Mouse (Mus musculus): ENCODE results near the gene Ubr4. TPM values are rescaled to one million over a fixed set of nuclear protein-coding genes. Genes with fewer than 3 reads are reported as not detected.

The Ubr4 gene
- polyA plus RNA-seq, 1 experiment from 2014 or later = 59.4 TPM

DNA sequence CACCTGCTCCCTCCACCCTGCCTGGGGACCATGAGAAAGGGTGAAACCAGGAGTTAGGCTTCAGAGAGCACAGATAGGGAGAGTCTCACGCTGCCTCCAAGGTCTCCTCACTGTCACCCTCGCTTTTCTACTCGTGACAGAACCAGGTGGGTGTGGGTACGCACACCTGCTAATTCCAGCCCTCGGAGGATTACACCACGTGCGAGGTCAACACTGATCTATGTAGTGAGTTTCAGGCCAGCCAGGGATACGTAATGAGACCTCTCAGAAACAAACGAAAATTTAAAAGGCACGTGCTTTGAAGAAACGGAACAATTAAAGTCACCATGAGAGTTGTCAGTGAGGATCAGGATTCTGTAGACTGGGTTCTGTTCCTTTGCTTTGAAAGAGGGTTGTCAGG is 34.0 kb upstream of the Ubr4 start:
- WGBS = 89% methylated on average over 11 of the region's 11 CpGs
- H3K4me1 ChIP-seq (replicated peaks; ENCODE audit: control insufficient read depth, insufficient read depth, low read length) = no peaks in the 10 kb centered on the region
- H3K27me3 ChIP-seq (ENCODE audit: control insufficient read depth, insufficient read depth, low read depth, low read length) = no peaks in the 10 kb centered on the region
- H3K9me3 ChIP-seq (ENCODE audit: control insufficient read depth, low read length) = no peaks in the 10 kb centered on the region
- no peak overlapping the region for H3K4me3 ChIP-seq (ENCODE audit: low read length)
- no peak overlapping the region for H3K4me2 ChIP-seq (ENCODE audit: low read depth, low read length)
- no peak for ATAC-seq (ENCODE audit: low read depth)
- H3K9ac ChIP-seq (ENCODE audit: low read length) = no peak overlapping the region
- peaks cover 10% of the 10 kb centered on the region; the same call in 1 of the 2 replicates for H3K36me3 ChIP-seq (ENCODE audit: control insufficient read depth, insufficient read depth, low read length)
- no peak overlapping the region for H3K27ac ChIP-seq (ENCODE audit: low read length)

DNA sequence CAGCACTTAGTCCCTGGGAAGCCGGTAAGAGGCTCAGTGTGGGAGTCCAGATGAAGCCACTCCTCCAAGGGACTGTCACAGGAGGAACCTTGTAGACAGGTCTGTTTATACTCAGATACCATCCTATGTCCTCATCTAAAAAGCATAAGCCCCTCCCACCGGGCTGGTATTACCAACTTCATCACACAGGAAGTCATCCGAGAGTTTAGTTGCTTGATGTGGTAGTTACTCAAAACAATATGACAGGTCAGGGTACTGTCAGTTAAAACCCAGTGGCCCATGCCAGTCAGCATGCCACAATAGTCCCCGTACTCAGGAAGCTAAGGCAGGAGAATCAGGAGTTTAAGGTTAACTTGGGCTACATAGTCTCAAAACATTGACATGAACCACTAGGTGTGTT is 32.7 kb upstream of the Ubr4 start:
- Histone ChIP-seq H3K4me2 (ENCODE audit: low read depth, low read length) (no peak overlapping the region), H3K4me3 (ENCODE audit: low read length) (no peak overlapping the region)

GRCm38 (mm10) chr4:139330605-139331004 is 21.8 kb upstream of the Ubr4 start:
- Histone ChIP-seq H3K4me3 (ENCODE audit: low read length) (peak overlapping the region; percentile 41), H3K9me3 (ENCODE audit: control insufficient read depth, low read length) (no peaks in the 10 kb centered on the region), H3K27me3 (ENCODE audit: control insufficient read depth, insufficient read depth, low read depth, low read length) (no peaks in the 10 kb centered on the region; the same call in 1 of the 2 replicates), H3K4me2 (ENCODE audit: low read depth, low read length) (peak overlapping the region; percentile 53), H3K36me3 (ENCODE audit: control insufficient read depth, insufficient read depth, low read length) (no peaks in the 10 kb centered on the region), H3K27ac (ENCODE audit: low read length) (no peak overlapping the region), H3K9ac (ENCODE audit: low read length) (0 out of 2 replicates have a peak overlapping the region, but pooled peaks have one; percentile 40), H3K4me1 (replicated peaks; ENCODE audit: control insufficient read depth, insufficient read depth, low read length) (no peaks in the 10 kb centered on the region)
- peak; percentile 90 for ATAC-seq (ENCODE audit: low read depth)
- 8% methylated on average over 10 of the region's 10 CpGs for WGBS

More for the DNA sequence above, 32.7 kb upstream of the Ubr4 start:
- Histone ChIP-seq H3K27me3 (ENCODE audit: control insufficient read depth, insufficient read depth, low read depth, low read length) (no peaks in the 10 kb centered on the region), H3K27ac (ENCODE audit: low read length) (no peak overlapping the region), H3K9me3 (ENCODE audit: control insufficient read depth, low read length) (no peaks in the 10 kb centered on the region), H3K9ac (ENCODE audit: low read length) (no peak overlapping the region), H3K4me1 (replicated peaks; ENCODE audit: control insufficient read depth, insufficient read depth, low read length) (no peaks in the 10 kb centered on the region), H3K36me3 (ENCODE audit: control insufficient read depth, insufficient read depth, low read length) (peaks cover 9% of the 10 kb centered on the region; the same call in 1 of the 2 replicates)
- 88% methylated on average over 4 of the region's 4 CpGs for WGBS
- no peak for ATAC-seq (ENCODE audit: low read depth)

DNA sequence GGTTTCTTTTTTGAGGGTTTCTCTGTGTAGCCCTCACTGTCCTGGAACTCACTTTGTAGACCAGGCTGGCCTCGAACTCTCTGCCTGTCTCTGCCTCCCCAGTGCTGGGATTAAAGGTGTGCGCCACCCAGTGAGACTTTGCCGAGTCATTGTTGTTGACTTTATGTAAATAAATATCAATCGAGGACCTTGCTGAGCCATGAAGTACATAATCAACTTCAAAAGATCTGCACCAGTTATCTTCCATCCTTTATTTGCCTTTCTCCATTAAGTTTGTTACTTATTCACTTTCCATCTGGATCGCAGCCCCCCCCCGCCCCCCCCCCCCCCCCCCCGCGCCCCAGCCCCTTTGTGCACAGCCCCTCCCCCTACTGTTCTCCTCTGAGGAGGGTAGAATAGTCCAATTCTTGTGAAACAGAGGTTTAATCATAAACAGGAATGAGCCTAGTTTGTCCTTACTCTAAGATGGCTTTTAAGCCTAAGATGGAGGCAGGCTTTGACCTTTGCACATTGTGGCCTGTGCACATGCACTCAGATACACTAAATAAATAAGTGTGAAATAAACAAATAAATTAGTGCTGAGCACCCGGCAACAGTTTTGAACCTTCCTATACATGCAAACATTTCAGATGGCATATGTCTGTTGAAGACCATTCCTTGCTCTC is 17.6 kb upstream of the Ubr4 start:
- H3K27ac ChIP-seq (ENCODE audit: low read length) = no peak overlapping the region
- H3K27me3 ChIP-seq (ENCODE audit: control insufficient read depth, insufficient read depth, low read depth, low read length) = peaks cover 10% of the 10 kb centered on the region; the same call in 1 of the 2 replicates
- WGBS = 33% methylated on average over 7 of the region's 9 CpGs
- H3K4me2 ChIP-seq (ENCODE audit: low read depth, low read length) = no peak overlapping the region
- H3K9ac ChIP-seq (ENCODE audit: low read length) = no peak overlapping the region
- no peaks in the 10 kb centered on the region for H3K36me3 ChIP-seq (ENCODE audit: control insufficient read depth, insufficient read depth, low read length)
- no peak overlapping the region for H3K4me3 ChIP-seq (ENCODE audit: low read length)
- no peak for ATAC-seq (ENCODE audit: low read depth)
- H3K4me1 ChIP-seq (replicated peaks; ENCODE audit: control insufficient read depth, insufficient read depth, low read length) = no peaks in the 10 kb centered on the region; the same call in 1 of the 2 replicates
- no peaks in the 10 kb centered on the region for H3K9me3 ChIP-seq (ENCODE audit: control insufficient read depth, low read length)

DNA sequence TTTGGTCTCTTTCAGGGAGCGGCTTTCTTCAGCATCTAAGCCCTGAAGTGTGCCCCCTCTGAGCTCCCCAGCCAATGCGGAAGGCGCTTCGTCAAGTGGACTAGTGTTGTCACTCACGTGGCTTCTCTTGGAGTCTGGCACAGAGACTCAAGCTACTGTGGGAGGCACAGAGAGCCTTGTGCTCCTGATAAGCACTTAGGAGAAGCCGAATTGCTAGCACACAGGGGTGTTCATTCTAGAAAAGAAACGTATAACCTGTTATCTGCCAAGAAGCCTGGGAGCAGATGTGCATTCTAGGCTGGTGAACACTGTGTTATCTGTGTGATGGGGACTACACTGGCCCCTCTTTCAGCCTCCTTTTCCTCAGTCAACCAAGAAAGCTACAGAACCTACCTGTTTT is 16.9 kb upstream of the Ubr4 start:
- 30% methylated on average over 7 of the region's 7 CpGs for whole genome bisulfite sequencing
- Histone ChIP-seq H3K4me3 (ENCODE audit: low read length) (no peak overlapping the region), H3K4me2 (ENCODE audit: low read depth, low read length) (no peak overlapping the region), H3K36me3 (ENCODE audit: control insufficient read depth, insufficient read depth, low read length) (no peaks in the 10 kb centered on the region), H3K9me3 (ENCODE audit: control insufficient read depth, low read length) (no peaks in the 10 kb centered on the region), H3K27ac (ENCODE audit: low read length) (no peak overlapping the region), H3K9ac (ENCODE audit: low read length) (no peak overlapping the region), H3K4me1 (replicated peaks; ENCODE audit: control insufficient read depth, insufficient read depth, low read length) (no peaks in the 10 kb centered on the region; the same call in 1 of the 2 replicates), H3K27me3 (ENCODE audit: control insufficient read depth, insufficient read depth, low read depth, low read length) (peaks cover 10% of the 10 kb centered on the region; the same call in 1 of the 2 replicates)
- ATAC-seq (ENCODE audit: low read depth) = no peak

DNA sequence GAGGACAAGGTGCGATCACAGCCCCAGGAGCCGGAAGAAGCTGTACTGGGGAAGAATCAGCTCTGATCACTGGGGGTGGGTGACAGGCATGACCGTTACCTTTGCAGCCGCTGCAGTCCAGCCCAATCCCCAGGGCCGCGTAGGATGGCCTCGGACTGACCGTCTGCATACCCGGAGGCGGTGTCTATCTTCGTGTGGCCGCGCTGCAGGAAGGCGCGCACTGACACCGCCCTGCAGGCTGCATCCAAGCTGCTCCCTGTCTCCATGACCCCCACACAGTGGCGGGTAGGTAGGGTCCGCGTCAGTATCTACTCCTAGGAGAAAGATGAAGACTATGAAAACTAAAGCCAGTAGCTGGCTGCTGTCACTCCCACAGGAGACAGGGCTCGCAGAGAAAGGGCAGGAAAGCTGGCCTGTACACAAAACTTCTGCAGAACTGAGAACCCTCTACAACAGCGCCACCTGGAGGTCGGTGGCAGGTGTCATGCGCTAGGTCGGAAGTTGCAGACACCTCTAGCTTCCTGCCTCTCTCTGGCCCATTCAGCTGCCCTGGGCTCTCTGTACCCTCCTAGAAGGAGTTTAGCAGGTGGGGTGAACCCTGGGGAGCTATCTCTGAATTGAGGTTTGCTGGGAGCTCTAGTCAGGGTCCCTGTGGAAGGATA is 15.5 kb upstream of the Ubr4 start:
- Histone ChIP-seq H3K9me3 (ENCODE audit: control insufficient read depth, low read length) (no peaks in the 10 kb centered on the region), H3K36me3 (ENCODE audit: control insufficient read depth, insufficient read depth, low read length) (no peaks in the 10 kb centered on the region), H3K4me1 (replicated peaks; ENCODE audit: control insufficient read depth, insufficient read depth, low read length) (no peaks in the 10 kb centered on the region; the same call in 1 of the 2 replicates), H3K4me3 (ENCODE audit: low read length) (peak overlapping the region; percentile 35), H3K27me3 (ENCODE audit: control insufficient read depth, insufficient read depth, low read depth, low read length) (peaks cover 10% of the 10 kb centered on the region; the same call in 1 of the 2 replicates), H3K9ac (ENCODE audit: low read length) (peak overlapping the region; percentile 43; the same call in 1 of the 2 replicates), H3K4me2 (ENCODE audit: low read depth, low read length) (peak overlapping the region; percentile 56), H3K27ac (ENCODE audit: low read length) (no peak overlapping the region)
- whole genome bisulfite sequencing = 13% methylated on average over 24 of the region's 24 CpGs
- ATAC-seq (ENCODE audit: low read depth) = peak; percentile 61

GRCm38 (mm10) chr4:139338145-139338544 is 14.3 kb upstream of the Ubr4 start:
- Histone ChIP-seq H3K36me3 (ENCODE audit: control insufficient read depth, insufficient read depth, low read length) (no peaks in the 10 kb centered on the region), H3K27ac (ENCODE audit: low read length) (no peak overlapping the region), H3K4me3 (ENCODE audit: low read length) (no peak overlapping the region), H3K9ac (ENCODE audit: low read length) (no peak overlapping the region), H3K4me2 (ENCODE audit: low read depth, low read length) (no peak overlapping the region), H3K27me3 (ENCODE audit: control insufficient read depth, insufficient read depth, low read depth, low read length) (peaks cover 10% of the 10 kb centered on the region; the same call in 1 of the 2 replicates), H3K4me1 (replicated peaks; ENCODE audit: control insufficient read depth, insufficient read depth, low read length) (no peaks in the 10 kb centered on the region; the same call in 1 of the 2 replicates), H3K9me3 (ENCODE audit: control insufficient read depth, low read length) (no peaks in the 10 kb centered on the region)
- 42% methylated on average over 32 of the region's 33 CpGs for WGBS
- ATAC-seq (ENCODE audit: low read depth) = no peak

DNA sequence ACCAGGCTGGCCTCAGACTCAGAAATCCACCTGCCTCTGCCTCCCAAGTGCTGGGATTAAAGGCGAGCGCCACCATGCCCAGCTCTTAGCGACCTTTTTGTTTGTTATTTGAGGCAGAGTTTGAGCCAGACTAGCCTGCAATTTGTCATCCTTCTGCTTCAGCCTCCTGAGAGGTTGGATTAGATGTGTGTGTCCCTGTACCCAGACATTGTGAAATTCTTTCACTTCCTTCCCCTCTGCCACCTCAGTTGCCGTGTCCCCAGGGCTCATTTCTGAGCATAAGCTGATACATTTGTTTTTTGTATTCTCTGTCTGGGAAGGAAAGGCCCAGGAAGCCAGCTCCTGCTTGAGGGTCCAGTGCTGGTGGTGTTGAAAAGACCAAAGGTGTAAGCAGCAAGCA is 11.6 kb upstream of the Ubr4 start:
- no peak overlapping the region for H3K9ac ChIP-seq (ENCODE audit: low read length)
- no peaks in the 10 kb centered on the region for H3K9me3 ChIP-seq (ENCODE audit: control insufficient read depth, low read length)
- H3K27me3 ChIP-seq (ENCODE audit: control insufficient read depth, insufficient read depth, low read depth, low read length) = peaks cover 10% of the 10 kb centered on the region; the same call in 1 of the 2 replicates
- H3K4me2 ChIP-seq (ENCODE audit: low read depth, low read length) = no peak overlapping the region
- WGBS = 68% methylated on average over 4 of the region's 4 CpGs
- H3K4me1 ChIP-seq (replicated peaks; ENCODE audit: control insufficient read depth, insufficient read depth, low read length) = no peaks in the 10 kb centered on the region; the same call in 1 of the 2 replicates
- no peak overlapping the region for H3K27ac ChIP-seq (ENCODE audit: low read length)
- no peak overlapping the region for H3K4me3 ChIP-seq (ENCODE audit: low read length)
- ATAC-seq (ENCODE audit: low read depth) = no peak
- no peaks in the 10 kb centered on the region for H3K36me3 ChIP-seq (ENCODE audit: control insufficient read depth, insufficient read depth, low read length)

DNA sequence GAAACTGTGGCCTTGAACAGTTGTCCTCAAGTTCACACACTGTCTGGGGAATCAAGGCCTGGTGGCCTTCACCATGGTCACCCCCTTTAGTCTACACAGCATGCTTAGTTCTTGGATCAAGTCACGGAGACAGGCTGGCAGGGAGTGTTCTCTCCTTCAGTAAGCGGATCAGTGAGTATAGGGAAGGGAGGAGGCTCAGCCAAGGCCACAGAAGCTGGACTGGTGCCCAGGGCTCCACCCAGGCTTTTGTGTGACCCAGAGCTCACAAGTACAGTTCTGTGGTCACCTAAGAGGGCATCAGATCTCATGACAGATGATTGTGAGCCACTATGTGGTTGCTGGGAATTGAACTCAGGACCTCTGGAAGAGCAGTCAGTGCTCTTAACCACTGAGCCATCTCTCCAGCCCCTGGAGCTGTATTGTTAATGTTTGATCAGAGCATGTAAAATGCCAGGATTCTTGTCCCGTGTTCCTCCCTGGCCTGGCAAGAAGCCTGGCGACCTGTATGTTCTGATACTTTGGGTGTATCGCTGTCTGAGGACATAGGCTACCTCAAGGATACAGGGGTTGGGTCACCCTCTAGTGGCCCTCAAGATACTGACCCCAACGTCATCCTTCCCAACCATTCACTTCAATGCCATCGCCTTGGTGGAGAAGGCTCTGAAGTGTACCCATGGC is 10.7 kb upstream of the Ubr4 start:
- Histone ChIP-seq H3K36me3 (ENCODE audit: control insufficient read depth, insufficient read depth, low read length) (peaks cover 1% of the 10 kb centered on the region), H3K4me1 (replicated peaks; ENCODE audit: control insufficient read depth, insufficient read depth, low read length) (no peaks in the 10 kb centered on the region; the same call in 1 of the 2 replicates), H3K4me3 (ENCODE audit: low read length) (no peak overlapping the region), H3K9me3 (ENCODE audit: control insufficient read depth, low read length) (no peaks in the 10 kb centered on the region), H3K27ac (ENCODE audit: low read length) (no peak overlapping the region), H3K27me3 (ENCODE audit: control insufficient read depth, insufficient read depth, low read depth, low read length) (peaks cover 8% of the 10 kb centered on the region; the same call in 1 of the 2 replicates), H3K9ac (ENCODE audit: low read length) (no peak overlapping the region), H3K4me2 (ENCODE audit: low read depth, low read length) (no peak overlapping the region)
- no peak for ATAC-seq (ENCODE audit: low read depth)
- 61% methylated on average over 7 of the region's 7 CpGs for WGBS

All from lung, embryonic 16.5 days (tissue).